Mouse (Mus musculus) ES-Bruce4 (cell line): ENCODE measurements at regions not wholly inside any gene's neighbourhood (a gene's known extent, or its start where the extent isn't known, plus 50 kb on each side); places are given as distances from the start of the nearest gene placed in this dataset.

Experiments used
- CTCF ChIP-seq: IDR thresholded peaks from one replicate; pipeline ENCODE4 v1.8.1; 2011; ENCODE audit warnings: low read depth, low read length
- EP300 ChIP-seq: IDR thresholded peaks from 2 replicates; pipeline ENCODE4 v1.6.1; 2011; ENCODE audit warnings: low read depth, low read length; ENCODE audit not compliant: insufficient read depth
- POLR2A ChIP-seq: IDR thresholded peaks from one replicate; pipeline ENCODE4 v1.8.1; 2011; ENCODE audit warnings: low read length; ENCODE audit not compliant: insufficient read depth

DNA sequence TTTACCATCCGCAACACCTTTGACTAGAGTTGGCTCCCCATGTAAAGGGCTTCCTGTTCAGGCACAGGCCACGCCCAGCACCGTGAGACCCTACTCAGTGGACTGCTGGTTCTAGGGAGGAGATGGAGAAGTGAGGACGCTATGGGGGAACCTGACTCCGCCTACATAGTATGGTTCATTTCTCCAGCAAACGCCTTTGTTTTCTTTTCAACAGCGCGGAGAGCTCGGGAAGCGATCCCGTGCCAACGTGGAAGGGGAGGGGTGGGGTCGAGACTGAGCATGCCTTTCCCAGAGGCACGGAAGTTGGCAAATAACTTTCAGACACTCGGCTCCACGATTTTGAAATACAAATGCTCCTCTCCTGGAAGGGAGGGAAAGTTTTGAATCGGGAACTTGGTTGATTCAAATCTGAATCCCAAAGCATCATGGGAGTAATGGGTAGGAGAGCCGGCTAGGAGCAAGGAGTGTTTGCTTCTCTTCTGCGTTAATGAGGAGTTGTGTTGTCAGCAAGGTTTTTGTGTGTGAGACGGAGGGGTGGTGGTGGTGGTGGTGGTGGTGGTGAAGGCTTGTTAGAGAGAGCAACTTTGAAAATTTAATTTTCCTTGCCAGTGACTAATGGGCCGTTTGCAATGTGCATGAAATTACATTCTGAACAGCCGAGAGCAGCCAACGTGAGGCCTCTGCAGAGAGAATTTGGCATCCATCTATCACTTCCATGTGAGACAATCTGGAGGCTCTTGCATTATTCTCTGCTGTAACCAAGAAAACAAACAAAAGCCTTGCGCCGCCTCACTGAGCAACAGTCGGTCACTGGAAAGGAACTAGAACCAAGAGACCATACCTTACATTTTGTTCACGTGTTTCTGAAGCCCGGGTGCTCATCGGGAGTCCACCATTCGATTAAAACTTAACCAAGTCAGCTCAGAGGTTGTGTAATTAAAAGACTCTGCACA lies 89.9 kb upstream of the Gm9887 start:
- TF ChIP-seq CTCF (no peak), POLR2A (no peak), EP300 (no peak)
